Mouse (Mus musculus): ENCODE results near the gene Ndnf. TPM values are rescaled to one million over a fixed set of nuclear protein-coding genes. Genes with fewer than 3 reads are reported as not detected.

Gene Ndnf
- polyA plus RNA-seq, 1 experiment from 2014 or later = 0.01 TPM

- Histone ChIP-seq H3K9ac (replicated peaks) (no peak overlapping the region), H3K36me3 (replicated peaks; ENCODE audit: insufficient read depth, low read length) (no peaks in the 10 kb centered on the region), H3K4me1 (ENCODE audit: insufficient read depth) (peaks cover 2% of the 10 kb centered on the region; the same call in 1 of the 2 replicates), H3K27ac (ENCODE audit: low read depth) (no peak overlapping the region), H3K27me3 (ENCODE audit: insufficient read depth, low read length) (no peaks in the 10 kb centered on the region), H3K4me3 (ENCODE audit: low read depth, low read length) (no peak overlapping the region), H3K4me2 (ENCODE audit: low read depth, low read length) (no peak overlapping the region), H3K9me3 (ENCODE audit: low read length) (no peaks in the 10 kb centered on the region)
- ATAC-seq (no peak), DNase-seq (no peak)
- TF ChIP-seq CTCF (IDR thresholded peaks at IDR 0.05; ENCODE audit: low read depth) = no peak
- TF ChIP-seq EP300 (IDR thresholded peaks at IDR 0.05; ENCODE audit: low read depth) = no peak
- WGBS (ENCODE audit: insufficient replicate concordance) = 62% methylated on average over 3 of the region's 3 CpGs
Measured at GRCm38 (mm10) chr6:65646408-65646807, 25.0 kb upstream of the Ndnf start.

GRCm38 (mm10) chr6:65647731-65648130, 23.7 kb upstream of the Ndnf start:
- H3K36me3 ChIP-seq (replicated peaks; ENCODE audit: insufficient read depth, low read length) = no peaks in the 10 kb centered on the region
- no peak for ATAC-seq
- H3K4me1 ChIP-seq (ENCODE audit: insufficient read depth) = peaks cover 2% of the 10 kb centered on the region; the same call in 1 of the 2 replicates
- no peak overlapping the region for H3K4me2 ChIP-seq (ENCODE audit: low read depth, low read length)
- H3K4me3 ChIP-seq (ENCODE audit: low read depth, low read length) = no peak overlapping the region
- WGBS (ENCODE audit: insufficient replicate concordance) = 42% methylated on average over 6 of the region's 6 CpGs
- no peak overlapping the region for H3K9ac ChIP-seq (replicated peaks)
- no peak for TF ChIP-seq EP300 (IDR thresholded peaks at IDR 0.05; ENCODE audit: low read depth)
- no peak for TF ChIP-seq CTCF (IDR thresholded peaks at IDR 0.05; ENCODE audit: low read depth)
- no peaks in the 10 kb centered on the region for H3K27me3 ChIP-seq (ENCODE audit: insufficient read depth, low read length)
- H3K9me3 ChIP-seq (ENCODE audit: low read length) = no peaks in the 10 kb centered on the region
- no peak overlapping the region for H3K27ac ChIP-seq (ENCODE audit: low read depth)
- no peak for DNase-seq

GRCm38 (mm10) chr6:65651376-65651775, 20.0 kb upstream of the Ndnf start:
- peaks cover 2% of the 10 kb centered on the region; the same call in 1 of the 2 replicates for H3K4me1 ChIP-seq (ENCODE audit: insufficient read depth)
- no peak overlapping the region for H3K4me3 ChIP-seq (ENCODE audit: low read depth, low read length)
- H3K9me3 ChIP-seq (ENCODE audit: low read length) = no peaks in the 10 kb centered on the region
- TF ChIP-seq CTCF (IDR thresholded peaks at IDR 0.05; ENCODE audit: low read depth) = peak; percentile 52
- TF ChIP-seq EP300 (IDR thresholded peaks at IDR 0.05; ENCODE audit: low read depth) = no peak
- WGBS (ENCODE audit: insufficient replicate concordance) = 46% methylated on average over 4 of the region's 4 CpGs
- no peak overlapping the region for H3K27ac ChIP-seq (ENCODE audit: low read depth)
- no peak overlapping the region for H3K9ac ChIP-seq (replicated peaks)
- DNase-seq (no peak), ATAC-seq (no peak)
- no peak overlapping the region for H3K4me2 ChIP-seq (ENCODE audit: low read depth, low read length)
- H3K36me3 ChIP-seq (replicated peaks; ENCODE audit: insufficient read depth, low read length) = no peaks in the 10 kb centered on the region
- H3K27me3 ChIP-seq (ENCODE audit: insufficient read depth, low read length) = no peaks in the 10 kb centered on the region

GRCm38 (mm10) chr6:65661272-65661671, 10.1 kb upstream of the Ndnf start:
- no peak for ATAC-seq
- Histone ChIP-seq H3K4me2 (ENCODE audit: low read depth, low read length) (no peak overlapping the region), H3K4me1 (ENCODE audit: insufficient read depth) (no peaks in the 10 kb centered on the region), H3K9ac (replicated peaks) (no peak overlapping the region), H3K27me3 (ENCODE audit: insufficient read depth, low read length) (no peaks in the 10 kb centered on the region), H3K27ac (ENCODE audit: low read depth) (no peak overlapping the region), H3K4me3 (ENCODE audit: low read depth, low read length) (no peak overlapping the region), H3K9me3 (ENCODE audit: low read length) (no peaks in the 10 kb centered on the region), H3K36me3 (replicated peaks; ENCODE audit: insufficient read depth, low read length) (no peaks in the 10 kb centered on the region)
- no peak for TF ChIP-seq EP300 (IDR thresholded peaks at IDR 0.05; ENCODE audit: low read depth)
- no peak for TF ChIP-seq CTCF (IDR thresholded peaks at IDR 0.05; ENCODE audit: low read depth)
- no peak for DNase-seq
- WGBS (ENCODE audit: insufficient replicate concordance) = 48% methylated on average over 4 of the region's 4 CpGs

- Histone ChIP-seq H3K4me2 (ENCODE audit: low read depth, low read length) (no peak overlapping the region), H3K9me3 (ENCODE audit: low read length) (no peaks in the 10 kb centered on the region), H3K27ac (ENCODE audit: low read depth) (no peak overlapping the region), H3K27me3 (ENCODE audit: insufficient read depth, low read length) (no peaks in the 10 kb centered on the region), H3K36me3 (replicated peaks; ENCODE audit: insufficient read depth, low read length) (no peaks in the 10 kb centered on the region), H3K4me1 (ENCODE audit: insufficient read depth) (no peaks in the 10 kb centered on the region), H3K4me3 (ENCODE audit: low read depth, low read length) (no peak overlapping the region), H3K9ac (replicated peaks) (no peak overlapping the region)
- WGBS (ENCODE audit: insufficient replicate concordance) = 23% methylated on average over 2 of the region's 2 CpGs
- TF ChIP-seq CTCF (IDR thresholded peaks at IDR 0.05; ENCODE audit: low read depth) (no peak), EP300 (IDR thresholded peaks at IDR 0.05; ENCODE audit: low read depth) (no peak)
- no peak for DNase-seq
- ATAC-seq = no peak
Measured at GRCm38 (mm10) chr6:65662050-65662449, 9.3 kb upstream of the Ndnf start.

- H3K4me3 ChIP-seq (ENCODE audit: low read depth, low read length) = no peak overlapping the region
- no peak overlapping the region for H3K9ac ChIP-seq (replicated peaks)
- no peaks in the 10 kb centered on the region for H3K36me3 ChIP-seq (replicated peaks; ENCODE audit: insufficient read depth, low read length)
- DNase-seq (no peak), ATAC-seq (no peak)
- H3K27me3 ChIP-seq (ENCODE audit: insufficient read depth, low read length) = no peaks in the 10 kb centered on the region
- 58% methylated on average over 6 of the region's 6 CpGs for WGBS (ENCODE audit: insufficient replicate concordance)
- no peak overlapping the region for H3K4me2 ChIP-seq (ENCODE audit: low read depth, low read length)
- no peaks in the 10 kb centered on the region for H3K9me3 ChIP-seq (ENCODE audit: low read length)
- TF ChIP-seq EP300 (IDR thresholded peaks at IDR 0.05; ENCODE audit: low read depth) (no peak), CTCF (IDR thresholded peaks at IDR 0.05; ENCODE audit: low read depth) (no peak)
- no peaks in the 10 kb centered on the region for H3K4me1 ChIP-seq (ENCODE audit: insufficient read depth)
- H3K27ac ChIP-seq (ENCODE audit: low read depth) = no peak overlapping the region
Measured at GRCm38 (mm10) chr6:65663990-65664389, 7.4 kb upstream of the Ndnf start.

GRCm38 (mm10) chr6:65666295-65666694, 5.1 kb upstream of the Ndnf start:
- Histone ChIP-seq H3K27ac (ENCODE audit: low read depth) (no peak overlapping the region), H3K36me3 (replicated peaks; ENCODE audit: insufficient read depth, low read length) (no peaks in the 10 kb centered on the region), H3K9me3 (ENCODE audit: low read length) (no peaks in the 10 kb centered on the region), H3K9ac (replicated peaks) (no peak overlapping the region), H3K4me1 (ENCODE audit: insufficient read depth) (no peaks in the 10 kb centered on the region), H3K27me3 (ENCODE audit: insufficient read depth, low read length) (peaks cover 11% of the 10 kb centered on the region), H3K4me3 (ENCODE audit: low read depth, low read length) (no peak overlapping the region), H3K4me2 (ENCODE audit: low read depth, low read length) (no peak overlapping the region)
- DNase-seq = no peak
- no peak for ATAC-seq
- 78% methylated on average over 3 of the region's 3 CpGs for WGBS (ENCODE audit: insufficient replicate concordance)
- no peak for TF ChIP-seq CTCF (IDR thresholded peaks at IDR 0.05; ENCODE audit: low read depth)
- TF ChIP-seq EP300 (IDR thresholded peaks at IDR 0.05; ENCODE audit: low read depth) = no peak
